Mouse (Mus musculus) lung, postnatal 0 days (tissue): ENCODE results near the gene Cpt1a.

Source experiments
- CTCF ChIP-seq: IDR thresholded peaks from 2 replicates; pipeline ENCODE4 v1.5.1; 2016; ENCODE audit warnings: antibody characterized with exemption, mild to moderate bottlenecking
- EP300 ChIP-seq: IDR thresholded peaks from 2 replicates; pipeline ENCODE4 v1.6.1; 2016; ENCODE audit warnings: antibody characterized with exemption, mild to moderate bottlenecking, control low read depth

DNA sequence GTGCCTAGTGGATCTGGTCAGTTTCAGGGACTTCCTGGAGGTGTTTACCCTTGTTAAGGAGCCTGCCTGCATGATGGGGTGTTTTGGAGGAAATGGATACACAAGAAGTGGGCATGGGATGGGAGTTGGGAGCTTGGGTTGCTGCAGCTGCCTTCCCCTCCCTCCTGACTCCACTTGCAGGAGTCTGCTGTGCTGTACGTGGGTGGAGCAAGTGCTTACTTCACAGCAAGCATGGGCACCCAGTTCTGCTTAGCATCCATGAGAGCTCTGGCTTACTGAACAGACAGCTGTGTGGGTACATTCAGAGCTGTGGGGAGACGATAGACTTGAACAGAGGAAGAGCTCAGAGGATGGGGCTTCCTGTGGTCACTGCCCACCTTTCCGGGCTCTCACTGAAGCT, 18.9 kb downstream of the Cpt1a start:
- TF ChIP-seq CTCF (no peak), EP300 (no peak)
